Mouse (Mus musculus) G1E (cell line): ENCODE measurements around the gene Hsd17b13.

ENCODE experiments used
- CTCF ChIP-seq: IDR thresholded peaks from 2 replicates; pipeline ENCODE4 v1.5.1; 2012; ENCODE audit warnings: low read depth, low read length, inconsistent platforms, mixed read lengths
- GATA1 ChIP-seq: IDR thresholded peaks from 2 replicates; pipeline ENCODE4 v1.6.1; 2012; ENCODE audit warnings: borderline replicate concordance, low read length, inconsistent platforms, mixed read lengths
- GATA2 ChIP-seq: IDR thresholded peaks from 2 replicates; pipeline ENCODE4 v1.6.1; 2012; ENCODE audit warnings: low read depth, low read length, inconsistent platforms, borderline replicate concordance
- POLR2AphosphoS5 ChIP-seq: IDR thresholded peaks from 2 replicates; pipeline ENCODE4 v1.6.1; 2012; ENCODE audit warnings: low read depth, low read length, inconsistent platforms; ENCODE audit not compliant: insufficient replicate concordance
- TAL1 ChIP-seq: conservative IDR thresholded peaks from 2 replicates; pipeline ENCODE4 v1.6.1; 2012; ENCODE audit warnings: low read depth, low read length, inconsistent platforms, mixed read lengths

GRCm38 (mm10) chr5:103923755-103924154, 53.5 kb downstream of the Hsd17b13 start:
- TF ChIP-seq CTCF (no peak), GATA1 (no peak), TAL1 (no peak), POLR2AphosphoS5 (no peak), GATA2 (no peak)
